Mouse (Mus musculus) heart, adult 8-10 months (tissue): ENCODE data around the gene Cacna2d2. TPM values are rescaled to one million over a fixed set of nuclear protein-coding genes. Genes with fewer than 3 reads are reported as not detected.
A peak's percentile ranks its signal among the peaks of the same experiment; 100 is the strongest.
"Not testable (repeated sequence)": the region's sequence is repeated elsewhere in the genome, so short reads cannot be mapped to it uniquely, and the experiment has no call there.

Experiments used
- DNase-seq: peaks from one replicate; pipeline ENCODE4 v3.0.0; 2022; ENCODE audit warnings: low spot score
- total RNA-seq, 4 experiments: library from RNA; stranded (reverse); gene quantifications; 2 replicates each; pipeline ENCODE4 v1.2.4; 2022

Cacna2d2 gene
- total RNA-seq, 4 experiments from 2014 or later, result 10.4 to 18.4 (median 12.3) TPM

GRCm38 (mm10) chr9:107555031-107555457 lies 155.6 kb downstream of the Cacna2d2 start:
- peak; percentile 89 for DNase-seq

- DNase-seq, result no peak
Observed at GRCm38 (mm10) chr9:107555701-107556100, 156.3 kb downstream of the Cacna2d2 start.

GRCm38 (mm10) chr9:107556346-107556745 lies 156.9 kb downstream of the Cacna2d2 start:
- DNase-seq, result no peak

- peak; percentile 98 for DNase-seq
Observed at GRCm38 (mm10) chr9:107563029-107563581, 163.7 kb downstream of the Cacna2d2 start, which contains the start of gene Tusc2. Tusc2 (plus strand) TSS chr9:107563255.

- DNase-seq, result not testable (repeated sequence)
Observed at GRCm38 (mm10) chr9:107565556-107565955, 166.1 kb downstream of the Cacna2d2 start.

GRCm38 (mm10) chr9:107566041-107566709 lies 166.8 kb downstream of the Cacna2d2 start:
- DNase-seq, result peak; percentile 85

GRCm38 (mm10) chr9:107566855-107567254 lies 167.4 kb downstream of the Cacna2d2 start:
- DNase-seq, result peak; percentile 87

GRCm38 (mm10) chr9:107567702-107568319 lies 168.4 kb downstream of the Cacna2d2 start, which contains the start of gene Hyal2:
Hyal2 (plus strand) TSS chr9:107567945.
- no peak for DNase-seq

GRCm38 (mm10) chr9:107568331-107569261 lies 169.2 kb downstream of the Cacna2d2 start:
- DNase-seq, result peak; percentile 86

GRCm38 (mm10) chr9:107569270-107569669 lies 169.9 kb downstream of the Cacna2d2 start:
- DNase-seq, result no peak

GRCm38 (mm10) chr9:107570016-107570415 lies 170.6 kb downstream of the Cacna2d2 start:
- no peak for DNase-seq

- no peak for DNase-seq
Observed at GRCm38 (mm10) chr9:107570845-107571244, 171.4 kb downstream of the Cacna2d2 start.

GRCm38 (mm10) chr9:107571534-107572326 lies 172.3 kb downstream of the Cacna2d2 start:
- no peak for DNase-seq

GRCm38 (mm10) chr9:107572327-107572662 lies 172.9 kb downstream of the Cacna2d2 start:
- no peak for DNase-seq

- not testable (repeated sequence) for DNase-seq
Observed at GRCm38 (mm10) chr9:107573774-107574173, 174.4 kb downstream of the Cacna2d2 start.

GRCm38 (mm10) chr9:107575579-107576356 lies 176.4 kb downstream of the Cacna2d2 start:
- no peak for DNase-seq

- peak; percentile 83 for DNase-seq
Observed at GRCm38 (mm10) chr9:107576357-107577107, 177.1 kb downstream of the Cacna2d2 start, which contains the start of gene Hyal1. Hyal1 (plus strand) TSS chr9:107576927.

- no peak for DNase-seq
Observed at GRCm38 (mm10) chr9:107577871-107578270, 178.5 kb downstream of the Cacna2d2 start.

- no peak for DNase-seq
Observed at GRCm38 (mm10) chr9:107578587-107578986, 179.2 kb downstream of the Cacna2d2 start, which contains the start of gene Naa80. Naa80 (plus strand) TSS chr9:107578887.
